Mouse (Mus musculus) ovary, postnatal 10 days (tissue): ENCODE results near the gene Rps11.
A peak's percentile ranks its signal among the peaks of the same experiment; 100 is the strongest.

Experiments
- DNase-seq: peaks from one replicate; pipeline ENCODE4 v3.0.0; 2022; ENCODE audit warnings: low spot score

Gene Rps11

DNA sequence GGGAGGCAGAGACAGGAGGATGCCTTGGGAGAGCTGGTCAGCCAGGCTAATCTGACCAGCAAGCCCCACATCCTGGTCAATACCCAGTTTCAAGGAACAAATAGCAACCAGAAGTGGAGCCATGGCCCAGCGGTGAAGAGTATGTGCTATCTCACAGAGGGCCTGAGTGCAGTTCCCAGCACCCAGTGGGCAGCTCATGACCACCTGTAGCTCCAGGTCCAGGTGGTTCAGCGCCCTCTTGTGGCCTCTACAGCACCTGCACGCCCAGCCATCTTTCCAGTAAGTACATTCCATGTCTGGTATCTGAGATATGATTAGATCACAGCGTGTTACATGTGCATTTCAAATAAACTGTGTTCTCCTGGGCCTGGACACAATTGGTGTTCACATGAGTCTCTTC lies 38.2 kb downstream of the Rps11 start:
- no peak for DNase-seq

DNA sequence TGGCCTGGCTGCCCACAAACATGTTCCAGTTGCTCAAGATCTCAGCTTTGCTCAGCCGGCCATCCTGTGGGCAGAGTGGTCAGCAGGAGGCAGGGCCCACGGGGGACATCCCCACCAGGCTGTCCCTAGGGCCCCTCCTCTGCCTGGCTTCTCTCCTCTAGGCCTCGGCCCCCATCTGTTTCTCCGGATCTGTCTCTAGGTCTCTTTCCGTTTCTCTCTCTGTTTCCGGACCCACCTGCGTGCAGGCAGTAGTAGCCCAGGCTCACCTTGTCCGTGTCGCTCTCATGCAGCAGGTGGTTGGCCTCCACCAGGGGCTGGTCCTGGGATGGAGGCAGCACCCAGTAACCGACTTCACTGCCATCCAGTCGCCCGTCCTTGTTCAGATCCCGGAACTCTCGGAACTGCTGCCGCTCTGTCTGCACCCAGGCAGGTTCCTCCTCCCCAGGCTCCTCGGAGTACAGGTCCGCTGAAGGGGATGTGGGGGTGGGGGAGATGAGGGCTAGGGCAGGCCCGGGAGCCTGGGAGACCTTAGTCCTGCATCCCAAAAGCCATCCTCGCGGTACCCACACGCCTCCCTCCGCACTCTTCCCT lies 40.8 kb downstream of the Rps11 start:
- no peak for DNase-seq

DNA sequence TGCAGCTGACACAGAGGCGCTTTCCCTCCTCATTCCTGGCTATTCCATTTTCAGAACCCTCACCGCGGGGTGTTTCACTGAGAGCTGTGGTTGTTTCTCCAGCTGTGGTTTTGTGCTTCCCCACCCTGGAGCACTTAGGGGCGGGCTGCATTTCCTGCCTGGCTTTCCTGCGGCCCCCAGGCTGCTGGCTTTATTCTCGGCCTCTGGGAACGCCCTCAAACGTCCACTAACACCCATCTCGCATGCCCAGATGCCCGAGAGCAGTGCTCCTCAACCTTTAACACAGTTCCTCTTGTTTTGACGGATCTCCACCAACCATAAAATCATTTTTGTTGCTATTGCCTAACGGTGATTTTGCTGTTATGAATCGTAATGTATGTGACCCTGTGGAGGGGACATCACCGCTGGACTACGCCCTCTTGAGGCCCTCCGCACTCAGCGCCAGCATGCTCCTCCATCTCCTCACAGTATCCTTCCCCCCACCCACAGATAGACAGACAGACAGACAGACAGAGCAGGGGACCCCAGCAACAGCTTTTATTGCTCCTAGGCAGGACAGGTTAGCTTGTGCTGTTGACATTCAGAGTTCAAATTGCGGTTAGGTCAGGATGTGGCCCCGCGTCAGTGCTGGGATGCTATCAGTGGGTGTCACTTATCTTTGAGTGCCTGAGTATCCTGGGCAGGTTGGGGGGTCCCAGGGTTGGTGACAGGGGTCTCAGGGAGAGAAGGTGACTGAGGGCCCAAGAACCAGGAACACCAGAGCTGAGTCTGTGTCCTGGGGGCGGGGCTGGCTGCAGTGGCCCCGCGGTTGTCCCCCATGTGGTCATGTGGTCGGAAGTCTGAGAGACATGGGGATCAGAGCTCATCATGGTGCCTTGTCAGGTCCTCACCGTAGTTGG lies 41.6 kb downstream of the Rps11 start:
- DNase-seq, result no peak

DNA sequence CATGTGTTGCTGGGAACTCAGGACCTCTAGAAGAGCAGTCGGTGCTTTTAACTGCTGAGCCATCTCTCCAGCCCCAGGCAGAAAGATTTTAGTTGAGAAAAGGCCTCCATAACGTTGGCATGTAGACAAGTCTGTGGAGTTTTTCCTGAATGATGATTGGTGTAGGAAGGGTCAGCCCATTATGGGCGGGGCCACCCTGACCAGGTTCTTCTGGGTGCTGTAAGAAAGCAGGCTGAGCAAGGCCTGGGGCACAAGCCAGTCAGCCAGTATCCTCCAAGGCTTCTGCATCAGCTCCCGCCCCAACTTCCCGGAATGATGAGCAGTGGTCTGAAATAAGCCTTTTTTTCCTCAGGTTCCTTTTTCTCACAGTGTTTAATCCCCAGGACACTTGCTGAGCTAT lies 43.2 kb downstream of the Rps11 start:
- DNase-seq, result no peak

DNA sequence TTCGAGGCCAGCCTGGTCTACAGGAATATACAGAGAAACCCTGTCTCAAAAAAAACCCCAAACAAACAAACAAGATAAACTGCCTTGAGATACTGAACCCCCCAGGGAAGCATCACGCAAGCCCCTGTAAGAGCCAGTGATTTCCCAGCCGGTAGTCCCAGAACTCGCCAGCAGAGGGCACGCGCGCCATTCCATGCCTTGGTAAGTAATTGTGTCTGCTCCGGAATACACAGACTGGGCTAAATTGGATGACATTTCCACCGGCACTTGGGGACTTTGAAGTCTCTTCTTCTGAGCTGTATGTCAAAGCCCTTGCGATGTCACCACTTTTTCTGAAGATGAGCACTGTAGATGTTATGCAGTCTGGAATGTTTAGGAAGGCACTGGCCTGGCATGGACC lies 44.4 kb downstream of the Rps11 start:
- peak; percentile 92 for DNase-seq

DNA sequence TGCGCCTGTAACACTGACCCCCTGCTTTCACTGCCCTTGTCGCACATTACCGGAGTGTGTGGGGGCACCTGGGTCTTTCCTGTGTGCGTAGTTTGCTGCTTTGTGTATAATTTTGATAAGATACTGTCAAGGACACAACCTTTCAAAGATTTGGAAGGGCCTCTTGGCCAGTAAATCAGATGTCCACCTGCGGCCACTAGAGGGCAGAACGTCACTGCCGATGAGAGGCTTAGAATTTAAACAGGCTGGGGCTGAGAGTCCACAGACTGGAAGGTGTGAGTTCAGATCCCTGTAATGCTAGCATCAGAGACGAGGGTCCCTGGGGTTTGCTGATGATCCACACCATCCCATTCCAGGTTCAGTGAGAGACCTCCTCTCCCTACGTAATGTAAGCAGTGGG lies 45.7 kb downstream of the Rps11 start:
- DNase-seq, result peak; percentile 52

DNA sequence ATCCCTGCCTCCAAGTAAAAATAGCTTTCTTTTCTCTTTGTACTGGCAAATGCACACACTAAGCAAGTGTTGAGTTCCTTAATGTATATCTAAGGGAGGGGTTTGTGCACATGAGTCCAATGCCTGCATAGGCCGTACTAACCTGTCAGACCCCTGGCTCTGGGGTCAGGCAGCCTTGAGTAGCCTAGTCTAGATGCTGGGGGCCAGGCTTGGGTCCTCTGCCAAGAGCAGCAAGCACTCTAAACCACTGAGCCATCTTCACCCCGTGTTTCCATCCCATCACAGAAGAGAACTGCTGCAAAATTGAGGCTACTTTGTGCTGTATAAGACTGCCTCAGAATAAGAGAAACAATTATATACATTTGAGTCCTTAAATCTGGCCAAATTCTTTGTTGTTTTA lies 46.4 kb downstream of the Rps11 start:
- no peak for DNase-seq

DNA sequence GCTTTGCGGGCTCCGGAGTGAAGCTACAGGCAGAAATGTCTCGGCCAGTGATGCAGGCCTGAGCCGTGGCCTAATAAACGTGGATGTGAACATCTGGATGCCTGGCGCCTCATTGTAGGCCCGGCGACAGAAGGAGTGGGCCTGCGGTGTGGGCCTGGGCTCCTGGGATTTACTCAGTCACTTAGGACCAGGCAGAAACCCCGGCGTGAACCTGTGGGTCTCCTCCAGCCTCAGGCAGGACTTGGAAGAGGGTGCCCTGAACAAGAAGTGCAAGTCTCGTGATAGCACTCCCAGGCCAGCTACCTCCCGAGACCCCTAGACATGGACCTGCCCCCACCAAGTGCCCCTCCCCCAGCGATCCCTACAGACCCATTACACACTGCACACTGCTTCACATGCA lies 46.9 kb downstream of the Rps11 start:
- no peak for DNase-seq

DNA sequence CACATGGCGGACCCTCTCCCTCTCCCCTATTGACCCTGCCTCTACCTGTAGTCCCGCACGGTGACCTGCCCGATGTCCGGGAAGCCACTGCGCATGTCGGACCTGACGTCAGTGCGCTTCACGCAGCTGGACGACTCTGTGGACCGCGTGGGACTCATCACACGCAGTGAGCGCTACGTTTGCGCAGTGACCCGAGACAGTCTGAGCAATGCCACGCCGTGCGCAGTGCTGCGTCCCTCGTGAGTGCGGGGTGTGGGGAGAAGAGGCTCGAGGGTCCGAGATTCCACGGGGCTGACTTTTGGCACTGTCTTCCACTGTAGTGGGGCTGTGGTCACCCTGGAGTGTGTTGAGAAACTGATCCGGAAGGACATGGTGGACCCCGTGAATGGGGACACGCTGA lies 47.7 kb downstream of the Rps11 start:
- no peak for DNase-seq

DNA sequence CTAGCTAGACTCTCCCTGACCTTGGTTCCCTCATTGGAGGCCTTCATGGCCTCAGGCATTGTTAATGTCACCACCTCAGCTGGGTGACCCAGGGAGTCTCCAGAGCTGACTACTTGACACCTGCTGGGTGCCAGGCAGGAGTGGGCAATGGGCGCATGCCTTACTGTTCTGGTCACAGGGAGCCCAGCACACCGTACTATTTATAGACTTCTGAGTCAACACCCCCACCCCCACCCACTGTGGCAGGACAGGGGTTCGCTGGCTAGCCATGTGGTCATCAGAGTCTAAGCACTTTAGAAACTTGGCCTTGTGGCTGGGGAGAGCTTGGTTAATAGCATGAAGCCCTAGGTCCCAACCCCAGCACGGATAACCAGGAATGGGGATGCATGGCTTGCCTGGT lies 48.8 kb downstream of the Rps11 start:
- DNase-seq, result no peak

DNA sequence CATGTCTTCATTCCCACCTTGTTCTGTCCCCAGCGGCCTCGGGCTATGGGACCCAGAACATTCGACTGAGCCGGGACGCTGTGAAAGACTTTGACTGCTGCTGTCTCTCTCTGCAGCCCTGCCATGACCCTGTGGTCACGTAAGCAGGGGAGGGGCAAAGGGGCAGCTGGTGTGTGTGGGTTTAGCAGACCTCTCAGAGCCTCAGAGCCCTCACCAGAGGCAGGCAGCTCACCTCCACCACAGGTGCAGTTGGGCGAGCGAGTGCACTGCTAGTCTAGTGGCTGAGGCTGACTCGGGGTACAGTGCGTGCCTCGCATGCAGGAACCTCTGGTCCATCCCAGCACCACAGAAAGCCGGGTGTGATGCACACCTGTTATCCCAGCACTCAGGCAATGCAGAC lies 50.3 kb downstream of the Rps11 start:
- no peak for DNase-seq

DNA sequence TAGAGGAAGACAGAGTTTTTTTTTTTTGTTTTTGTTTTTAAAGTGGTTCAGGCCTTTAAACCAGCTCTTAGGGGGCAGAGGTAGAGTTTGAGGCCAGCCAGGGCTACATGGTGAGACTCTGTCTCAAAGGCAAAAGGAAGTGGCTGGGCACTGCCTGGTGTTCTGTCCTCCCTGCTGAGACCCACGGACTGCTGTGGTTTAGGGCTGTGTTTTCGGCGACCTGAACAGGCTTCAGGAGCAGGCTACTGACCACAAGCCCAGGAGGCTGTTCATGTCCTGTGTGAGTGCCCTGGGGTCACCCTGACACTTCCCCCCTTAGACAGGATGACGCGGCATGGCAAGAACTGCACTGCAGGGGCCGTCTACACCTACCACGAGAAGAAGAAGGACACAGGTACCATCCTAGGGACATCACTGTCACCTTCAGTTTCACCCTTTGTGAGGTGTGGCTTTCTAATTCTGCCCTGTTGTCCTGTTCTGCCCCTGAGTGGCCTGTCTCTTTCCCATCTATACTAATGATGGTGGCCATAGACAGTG lies 51.0 kb downstream of the Rps11 start:
- no peak for DNase-seq
